Mouse (Mus musculus) frontal cortex, adult (tissue): Measurements from ENCODE around the gene Kpna7.
"Not testable (repeated sequence)": the region's sequence is repeated elsewhere in the genome, so short reads cannot be mapped to it uniquely, and the experiment has no call there.

Experiments
- ATAC-seq: cut with Nextera tagmentation; 2 replicates; pipeline ENCODE4 v1.9.2; 2017; ENCODE audit warnings: mild to moderate bottlenecking, moderate library complexity, mixed read lengths; ENCODE audit not compliant: low TSS enrichment

Kpna7 gene

DNA sequence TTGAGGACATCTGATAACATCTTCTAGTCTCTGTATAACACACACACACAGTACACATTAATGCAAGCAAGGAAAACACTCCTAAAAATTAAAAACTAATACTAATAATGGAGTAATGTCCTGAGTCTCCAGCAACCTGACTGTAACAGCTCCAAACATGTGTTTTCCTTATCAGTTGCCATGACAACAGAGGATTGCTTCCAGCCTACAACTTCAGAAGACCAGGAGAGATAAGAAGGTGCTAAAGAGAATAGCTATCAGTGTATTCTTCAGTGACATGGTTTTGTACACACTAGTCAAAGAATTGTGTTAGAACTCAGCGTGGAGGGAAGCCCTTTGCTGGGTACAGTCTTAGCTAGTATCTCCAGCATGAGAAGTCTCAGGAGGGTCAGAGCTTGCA is 63.1 kb downstream of the Kpna7 start:
- ATAC-seq = not testable (repeated sequence)

DNA sequence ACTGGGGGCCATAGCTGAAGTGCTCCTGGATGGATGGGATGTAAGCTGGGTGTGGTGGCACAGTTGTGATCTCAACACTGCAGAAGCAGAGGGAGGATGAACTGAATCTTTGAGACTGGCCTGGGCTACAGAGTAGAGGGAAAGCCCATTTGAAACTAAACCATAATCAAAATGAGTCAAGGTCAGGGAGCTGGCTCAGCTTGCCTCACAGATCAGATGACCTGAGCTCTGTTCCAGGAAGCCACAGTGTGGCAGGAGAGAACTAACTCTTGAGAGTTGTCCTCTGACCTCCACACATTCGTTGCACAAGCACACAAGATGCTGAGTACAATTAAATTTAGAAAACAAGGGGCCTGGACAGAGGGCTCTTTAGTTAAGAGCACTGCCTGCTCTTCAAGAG is 63.6 kb downstream of the Kpna7 start:
- ATAC-seq = not testable (repeated sequence)

DNA sequence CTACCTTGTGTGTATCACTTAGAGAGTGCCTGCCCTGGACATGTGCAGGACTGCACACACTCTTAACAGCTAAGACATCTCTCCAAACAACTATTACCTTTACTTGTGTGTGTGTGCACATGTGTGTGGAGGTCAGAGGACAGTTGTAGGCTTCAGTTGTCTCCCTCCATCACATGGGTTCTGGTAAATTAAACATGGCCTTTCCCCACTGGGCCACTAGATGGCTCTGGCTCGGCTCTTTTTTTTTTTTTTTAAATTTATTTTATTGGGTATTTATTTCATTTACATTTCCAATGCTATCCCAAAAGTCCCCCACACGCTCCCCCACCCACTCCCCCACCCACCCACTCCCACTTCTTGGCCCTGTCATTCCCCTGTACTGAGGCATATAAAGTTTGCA is 67.1 kb downstream of the Kpna7 start:
- ATAC-seq = not testable (repeated sequence)

DNA sequence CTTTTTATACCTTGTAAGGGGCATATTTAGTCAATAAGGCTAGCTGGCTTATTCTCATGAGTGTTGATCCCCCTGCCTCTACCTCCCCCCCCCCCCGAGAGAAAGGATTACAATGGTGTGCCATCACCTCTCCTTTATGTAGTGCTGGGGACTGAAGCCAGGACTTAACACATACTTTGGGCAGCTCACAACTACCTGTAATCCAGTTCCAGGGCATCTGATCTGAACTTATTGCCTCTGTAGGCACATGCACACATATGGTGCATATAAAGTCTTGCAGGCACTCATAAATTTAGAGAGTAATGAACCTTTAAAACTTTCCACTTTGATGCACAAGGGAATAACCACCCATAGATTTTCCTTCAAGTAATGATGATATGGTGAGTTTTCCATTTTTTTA is 69.6 kb downstream of the Kpna7 start:
- ATAC-seq = no peak

DNA sequence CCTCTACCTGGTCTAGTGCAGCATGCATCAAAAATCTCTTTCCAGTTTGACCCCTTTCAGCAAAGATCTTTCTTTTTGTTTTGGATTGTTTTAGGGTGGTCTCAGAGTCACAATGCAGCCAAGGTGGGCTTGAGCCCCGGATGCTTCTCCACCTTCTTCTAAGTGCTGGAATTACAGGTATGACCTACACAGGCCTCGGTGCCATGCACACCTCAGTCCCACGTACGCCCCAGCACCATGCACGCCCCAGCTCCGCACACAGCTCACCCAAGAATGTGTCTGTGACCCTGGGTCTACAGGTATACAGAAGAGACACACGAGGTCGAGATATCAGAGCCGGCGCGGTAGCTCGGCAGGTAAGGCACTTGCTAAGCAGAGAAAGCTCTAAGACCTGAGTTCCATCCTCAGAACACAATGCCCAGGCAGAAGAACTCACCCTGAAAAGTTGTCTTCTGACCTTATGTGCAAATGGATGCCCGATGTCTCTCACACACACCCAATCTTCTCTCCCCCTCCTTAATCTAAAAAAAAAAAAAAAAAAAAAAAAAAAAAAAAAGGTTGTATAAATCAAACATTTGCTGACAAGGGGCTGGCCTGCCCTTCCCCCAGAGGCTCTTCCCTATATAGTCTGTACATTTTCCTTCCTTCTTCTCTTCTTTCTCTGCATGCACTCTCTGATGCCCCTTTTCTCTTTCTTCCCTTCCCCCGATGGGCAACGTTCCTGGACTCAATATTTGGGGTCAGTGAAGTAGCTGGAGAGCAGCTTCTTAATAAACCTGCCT is 74.8 kb downstream of the Kpna7 start:
- ATAC-seq = no peak

DNA sequence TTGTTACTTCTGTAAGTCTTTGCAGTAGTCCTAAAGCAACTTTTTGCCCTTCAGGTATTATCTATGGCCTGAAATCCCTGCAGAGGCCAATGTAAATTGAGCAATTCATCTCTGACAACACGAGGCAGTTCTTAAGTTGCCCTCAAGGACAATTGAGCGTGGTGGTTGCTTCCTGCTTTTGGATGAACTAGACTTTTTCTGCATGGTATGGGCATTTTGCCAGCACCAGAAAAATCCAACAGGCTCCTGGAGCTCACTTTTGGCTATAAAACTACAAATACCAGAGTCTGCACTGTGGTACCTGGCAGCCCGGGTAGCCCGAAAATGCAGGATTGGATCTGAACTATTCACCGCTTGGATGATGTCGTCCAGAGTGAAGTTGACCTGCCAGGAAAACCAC is 78.2 kb downstream of the Kpna7 start:
- ATAC-seq = no peak

DNA sequence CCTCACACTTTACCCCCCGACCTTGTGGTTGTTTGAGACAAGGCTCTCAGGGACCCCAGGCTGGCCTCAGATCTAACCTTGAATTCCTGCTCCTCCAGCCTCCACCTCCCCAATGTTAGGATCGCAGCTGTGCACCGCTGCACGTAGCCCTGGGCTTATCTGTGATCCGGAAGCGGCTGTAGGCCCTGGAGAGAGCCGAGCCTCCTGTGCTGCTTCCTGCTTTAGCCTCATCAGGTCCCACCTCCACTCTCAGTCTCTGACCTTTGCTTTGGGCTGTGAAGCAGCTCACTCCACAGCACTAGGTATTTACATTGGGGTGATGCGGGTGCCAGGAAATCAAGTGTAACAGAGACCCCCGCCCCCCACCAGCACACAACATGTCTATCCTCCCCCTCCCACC is 79.3 kb downstream of the Kpna7 start:
- no peak for ATAC-seq

DNA sequence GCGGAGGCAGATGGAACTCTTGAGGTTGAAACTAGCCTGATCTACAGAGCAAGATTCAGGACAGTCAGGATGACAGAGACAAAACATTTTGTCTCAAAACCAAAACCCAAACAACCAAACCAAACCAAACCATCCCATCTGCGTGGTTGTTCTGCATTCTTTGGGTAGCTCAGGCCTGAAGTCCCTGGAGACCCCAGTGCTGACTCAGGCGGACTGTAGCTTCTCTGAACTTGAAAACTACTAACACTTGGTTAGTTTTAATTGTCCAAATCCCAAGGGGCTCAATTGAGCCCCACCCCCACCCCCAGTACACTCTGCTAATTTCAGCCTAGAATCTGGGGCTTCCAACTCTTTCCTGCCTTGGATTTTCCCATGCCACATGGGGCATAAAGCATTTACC is 80.5 kb downstream of the Kpna7 start:
- no peak for ATAC-seq

DNA sequence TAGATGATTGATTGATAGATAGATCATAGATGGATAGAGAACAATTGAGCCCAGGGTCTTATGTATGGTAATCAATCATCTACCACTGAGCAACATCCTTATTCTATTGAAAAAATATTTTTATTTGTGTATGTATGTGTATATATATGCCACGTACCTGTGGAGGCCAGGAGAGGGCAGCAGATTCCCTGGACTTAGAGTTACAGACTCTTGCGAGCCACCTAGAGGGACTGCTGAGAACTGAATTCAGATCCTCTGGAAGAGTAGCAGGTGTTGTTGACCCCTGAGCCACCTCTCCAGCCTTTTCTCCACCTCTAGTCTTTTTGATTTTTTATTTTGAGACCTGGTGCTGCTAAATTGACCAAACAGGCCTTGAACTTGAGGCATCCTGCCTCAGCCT is 85.3 kb downstream of the Kpna7 start:
- no peak for ATAC-seq

DNA sequence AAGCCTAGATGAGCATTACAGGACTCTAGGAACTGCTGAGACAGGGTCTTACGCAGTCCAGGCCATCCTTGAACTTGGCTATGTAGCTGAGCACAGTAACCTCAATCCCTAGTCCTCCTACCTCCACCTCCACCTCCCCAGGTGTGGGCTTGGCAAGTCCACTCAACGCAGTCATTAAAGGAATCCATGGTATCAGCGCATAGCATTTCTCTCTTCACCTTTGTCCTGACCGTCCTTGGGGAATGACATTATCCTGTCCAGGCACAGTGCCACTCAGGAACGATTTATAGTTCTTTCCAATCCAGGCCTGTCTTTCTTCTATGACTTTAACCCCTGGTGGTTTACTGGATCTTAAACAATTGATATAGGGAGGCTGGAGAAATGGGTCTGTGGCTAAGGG is 93.3 kb downstream of the Kpna7 start:
- ATAC-seq = no peak

DNA sequence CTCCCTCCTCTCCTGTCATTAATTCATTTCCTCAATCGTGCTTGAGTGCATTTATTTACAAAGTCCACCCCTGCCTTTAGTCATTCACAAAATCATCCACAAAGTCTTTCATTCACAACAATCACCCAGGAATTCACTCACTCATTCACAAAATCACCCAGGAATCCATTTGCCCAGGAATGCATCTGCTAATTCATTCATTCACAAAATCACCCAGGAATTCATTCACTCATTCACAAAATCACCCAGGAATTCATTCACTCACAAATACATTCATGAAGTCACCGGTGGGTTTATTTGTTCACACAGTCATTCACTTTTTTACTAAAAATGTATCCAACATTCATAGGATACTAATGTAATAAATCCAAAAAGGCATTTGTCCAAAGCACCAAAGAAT is 93.8 kb downstream of the Kpna7 start:
- no peak for ATAC-seq

DNA sequence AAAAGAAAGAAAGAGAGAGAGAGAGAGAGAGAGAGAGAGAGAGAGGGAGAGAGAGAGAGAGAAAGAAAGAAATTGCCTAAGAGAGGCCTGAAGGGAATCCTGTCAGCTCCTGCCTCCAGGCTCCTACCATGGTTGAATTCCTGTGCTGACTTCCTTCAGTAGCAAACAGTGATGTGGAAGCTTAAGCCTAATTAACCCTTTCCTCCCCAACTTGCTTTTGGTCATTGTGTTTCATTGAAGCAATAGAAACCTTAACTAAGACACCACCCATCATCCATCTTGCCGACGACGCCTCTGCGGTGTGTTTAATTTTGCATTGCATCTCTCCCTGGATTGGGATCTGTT is 94.8 kb downstream of the Kpna7 start:
- no peak for ATAC-seq

DNA sequence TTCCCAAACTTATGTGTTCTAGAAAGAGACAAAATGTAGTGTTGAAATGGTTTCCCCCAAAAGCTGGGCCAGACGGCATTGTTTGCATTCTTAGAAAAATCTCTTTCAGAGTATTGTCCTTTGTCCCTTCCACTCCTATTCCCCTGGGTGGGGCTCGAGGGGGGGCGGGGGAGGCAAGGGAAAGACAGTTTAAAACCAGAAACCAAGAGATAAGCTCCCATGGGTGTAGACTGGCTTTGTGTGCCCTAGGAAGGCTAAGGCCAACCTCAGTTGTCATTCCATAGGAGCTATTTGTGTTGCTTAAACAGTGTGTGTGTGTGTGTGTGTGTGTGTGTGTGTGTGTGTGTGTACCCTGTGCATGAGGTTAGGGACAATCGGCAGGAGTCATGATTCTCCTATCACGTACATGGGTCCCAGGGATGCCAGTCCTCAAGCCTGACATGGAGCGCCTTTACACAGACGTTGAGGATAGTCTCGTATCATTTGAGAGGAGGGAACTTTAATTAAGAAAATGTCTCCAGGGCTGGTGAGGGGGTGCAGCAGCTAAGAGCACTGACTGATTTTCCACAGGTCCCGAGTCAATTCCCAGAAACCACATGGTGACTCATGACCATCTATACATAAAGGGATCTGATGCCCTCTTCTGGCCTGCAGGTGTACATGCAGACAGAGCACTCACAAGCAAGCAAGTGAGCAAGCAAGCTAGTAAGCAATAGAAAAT is 95.3 kb downstream of the Kpna7 start:
- peak; percentile 73; the same call in 1 of the 2 replicates for ATAC-seq

DNA sequence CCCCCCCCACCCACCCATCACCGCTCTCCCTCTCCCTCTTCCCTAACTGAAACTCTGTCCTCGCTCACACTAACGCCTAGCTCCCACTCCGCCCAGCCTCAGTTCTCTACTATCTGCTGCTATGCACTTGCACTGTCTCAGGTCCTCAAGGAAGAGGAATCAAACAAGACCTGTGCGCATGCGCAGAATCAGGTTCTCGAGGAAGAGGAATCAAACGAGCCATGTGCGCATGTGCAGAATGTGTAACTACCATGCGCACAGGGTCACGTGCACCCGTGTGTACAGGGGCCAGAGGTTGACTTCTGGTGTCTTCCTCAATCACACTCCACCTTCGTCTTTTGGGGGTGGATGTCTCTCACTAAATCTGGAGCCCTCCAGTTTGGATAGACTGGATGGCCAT is 96.3 kb downstream of the Kpna7 start:
- ATAC-seq = no peak

DNA sequence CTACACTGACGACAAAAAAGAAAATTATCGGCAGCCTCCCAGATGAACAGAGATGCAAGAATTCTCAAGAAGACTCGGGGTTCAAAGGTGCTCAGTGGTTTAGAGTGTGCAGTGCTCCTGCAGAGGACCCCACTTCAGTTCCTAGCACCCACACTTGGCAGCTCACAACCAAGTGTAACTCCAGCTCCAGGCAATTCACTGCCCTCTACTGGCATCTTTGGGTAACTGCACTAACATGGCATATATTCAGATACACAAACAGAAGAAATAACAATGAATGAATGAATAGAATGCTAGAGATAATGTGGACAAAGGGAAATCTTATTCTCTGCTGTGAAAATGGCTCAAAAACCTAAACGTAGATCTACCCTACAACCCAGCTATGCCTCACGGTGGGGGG is 99.0 kb downstream of the Kpna7 start:
- ATAC-seq = no peak

DNA sequence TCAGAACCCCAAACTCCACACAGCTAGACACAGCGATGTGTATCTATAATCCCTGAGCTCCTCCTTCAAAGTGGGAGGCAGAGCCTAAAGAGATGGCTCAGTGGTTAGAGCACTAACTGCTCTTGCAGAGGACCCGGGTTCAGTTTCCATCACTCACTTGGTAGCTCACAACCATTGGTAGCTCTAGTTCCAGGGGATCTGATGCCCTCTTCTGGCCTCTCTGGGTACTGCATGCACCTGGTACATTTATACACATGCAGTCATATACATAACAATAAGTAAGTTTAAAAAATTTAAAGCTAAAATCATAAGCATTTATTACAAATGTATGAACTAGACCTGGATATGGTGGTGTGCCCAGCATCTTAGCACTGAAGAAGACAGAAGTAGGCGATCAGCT is 100.6 kb downstream of the Kpna7 start:
- ATAC-seq = no peak

DNA sequence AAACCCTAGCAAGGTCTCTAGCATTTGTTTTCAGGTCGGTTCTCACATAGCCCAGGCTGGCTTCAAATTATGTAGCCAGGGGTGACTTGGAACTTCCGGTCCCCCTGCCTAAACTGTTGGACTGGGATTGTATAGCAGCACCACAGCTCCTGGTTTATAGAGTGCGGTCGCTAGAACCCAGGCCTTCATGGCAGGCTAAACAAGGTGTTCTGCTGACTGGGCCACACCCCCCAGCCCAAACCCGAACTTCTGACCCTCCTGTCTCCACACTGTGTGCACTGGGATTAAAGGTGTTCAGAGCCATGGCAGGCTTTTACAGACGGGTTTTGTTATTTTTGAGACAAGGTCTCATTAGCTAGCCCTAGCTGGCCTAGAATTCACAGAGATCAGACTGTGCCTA is 104.7 kb downstream of the Kpna7 start:
- ATAC-seq = no peak

DNA sequence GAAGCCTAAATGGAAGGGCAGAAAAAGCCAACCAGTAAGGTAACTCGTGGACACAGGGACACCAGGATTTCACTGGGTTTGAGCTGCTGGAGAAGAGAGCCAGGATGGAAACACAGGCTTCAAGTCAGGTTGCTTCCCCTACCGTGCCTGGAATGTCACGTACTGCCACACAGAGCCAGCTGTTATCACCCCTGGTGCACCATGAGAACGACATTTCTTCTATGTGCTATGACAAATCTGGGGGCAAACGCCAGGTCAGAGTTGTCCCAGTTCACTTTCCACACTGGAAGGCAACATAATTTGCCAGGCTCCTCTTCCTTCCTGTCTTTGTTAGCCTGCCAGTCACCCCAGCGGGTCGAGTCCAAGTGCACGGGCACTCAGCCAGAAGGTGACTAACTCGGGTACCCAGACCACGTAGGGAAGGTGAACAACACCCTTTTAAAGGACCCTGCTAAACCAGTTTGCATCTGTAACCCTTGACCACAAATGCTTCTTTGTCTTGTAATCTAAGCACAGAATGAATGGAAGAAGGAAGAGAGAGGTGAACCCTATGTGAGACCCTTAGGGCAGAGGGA is 105.2 kb downstream of the Kpna7 start:
- ATAC-seq = no peak

DNA sequence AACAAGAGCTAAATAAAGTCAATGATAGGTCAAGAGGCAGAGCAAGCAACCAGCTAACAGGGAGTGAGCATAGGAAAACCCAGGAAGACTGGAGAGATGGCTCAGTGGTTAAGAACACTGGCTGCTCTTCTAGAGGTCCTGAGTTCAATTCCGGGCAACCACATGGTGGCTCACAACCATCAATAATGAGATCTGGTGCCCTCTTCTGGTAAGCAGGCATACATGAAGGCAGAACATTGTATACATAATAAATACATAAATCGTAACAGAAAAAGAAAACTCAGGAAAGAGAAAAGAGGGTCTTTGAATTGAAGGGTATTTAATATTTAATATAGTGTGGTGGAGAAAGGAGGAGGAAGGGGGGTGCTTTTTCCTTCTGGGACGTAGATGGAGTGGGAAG is 112.6 kb downstream of the Kpna7 start:
- no peak for ATAC-seq

DNA sequence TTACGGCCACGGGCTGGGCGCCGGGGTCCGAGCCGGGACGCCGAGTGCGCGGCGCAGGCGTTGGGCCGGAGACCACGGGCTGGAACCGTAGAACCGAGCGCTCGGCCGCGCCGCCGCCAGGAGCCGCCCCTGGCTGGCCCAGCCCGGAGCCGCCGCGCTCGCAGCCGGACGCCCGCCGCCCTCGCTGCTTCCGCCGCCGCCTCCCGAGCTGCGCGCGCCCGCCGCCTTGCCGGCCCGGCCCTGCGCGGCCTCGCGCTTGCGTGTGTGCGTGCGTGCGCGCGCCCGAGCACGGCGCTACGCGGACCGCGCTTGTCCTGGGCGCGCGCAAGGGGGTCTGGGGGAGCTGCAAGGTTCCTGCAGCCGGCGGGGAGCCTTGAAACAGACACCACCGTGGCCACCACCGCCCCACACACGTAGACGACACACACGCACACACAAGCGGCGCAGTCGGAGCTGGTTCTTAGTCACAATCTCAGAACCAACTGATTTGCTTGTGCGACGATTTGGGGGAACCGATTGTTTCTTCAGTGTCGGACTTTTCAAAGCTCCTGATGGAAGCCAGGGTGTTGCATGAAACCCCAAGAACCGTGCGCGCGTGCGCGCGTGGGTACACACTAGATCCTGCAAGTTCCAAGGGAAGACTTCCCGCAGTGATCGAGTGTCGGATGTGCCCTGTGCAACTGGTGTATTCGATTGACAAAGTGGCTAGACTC is 118.0 kb downstream of the Kpna7 start, which contains the start of gene Smurf1:
Gene Smurf1, minus strand, starts transcription at position 209 of the 713 bp plus-strand sequence.
- peak; percentile 50 for ATAC-seq

DNA sequence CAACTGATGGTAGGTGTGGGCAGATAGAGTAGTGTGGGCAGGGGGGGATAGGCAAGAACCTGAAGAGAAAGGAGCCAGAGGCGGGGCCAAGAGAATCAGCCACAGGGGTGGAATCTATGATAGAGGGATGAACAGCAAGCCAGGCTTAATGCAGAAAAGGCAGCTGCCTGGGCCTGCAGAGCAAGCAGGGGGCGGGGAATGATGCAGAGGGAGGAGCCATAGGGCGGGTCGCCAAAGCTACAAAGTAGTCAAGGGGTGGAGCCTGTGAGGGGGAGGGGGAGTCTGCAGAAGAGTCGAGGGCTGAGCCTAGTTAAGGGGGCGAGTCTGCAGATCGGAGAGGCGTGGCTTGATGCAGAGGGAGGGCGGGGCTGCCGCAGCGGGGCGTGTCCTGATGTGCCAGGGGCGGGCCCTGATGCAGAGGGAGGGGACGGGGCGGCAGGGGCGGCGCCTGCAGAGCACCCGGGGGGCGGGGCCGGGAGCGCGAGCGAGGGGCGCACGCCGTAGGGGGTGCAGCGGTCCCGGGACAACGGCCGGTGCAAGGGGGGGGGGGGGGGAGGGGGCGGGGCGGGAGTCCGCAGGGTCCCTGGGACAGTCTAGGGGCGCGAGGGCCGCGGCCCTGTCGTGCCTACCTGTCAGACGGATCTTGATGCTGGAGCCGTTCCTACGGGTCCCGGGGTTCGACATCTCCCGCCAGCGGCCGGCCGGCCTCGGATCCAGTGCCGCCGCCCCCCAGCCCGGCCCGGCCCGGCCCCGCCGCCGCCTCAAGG is 118.8 kb downstream of the Kpna7 start:
- peak; percentile 29 for ATAC-seq

DNA sequence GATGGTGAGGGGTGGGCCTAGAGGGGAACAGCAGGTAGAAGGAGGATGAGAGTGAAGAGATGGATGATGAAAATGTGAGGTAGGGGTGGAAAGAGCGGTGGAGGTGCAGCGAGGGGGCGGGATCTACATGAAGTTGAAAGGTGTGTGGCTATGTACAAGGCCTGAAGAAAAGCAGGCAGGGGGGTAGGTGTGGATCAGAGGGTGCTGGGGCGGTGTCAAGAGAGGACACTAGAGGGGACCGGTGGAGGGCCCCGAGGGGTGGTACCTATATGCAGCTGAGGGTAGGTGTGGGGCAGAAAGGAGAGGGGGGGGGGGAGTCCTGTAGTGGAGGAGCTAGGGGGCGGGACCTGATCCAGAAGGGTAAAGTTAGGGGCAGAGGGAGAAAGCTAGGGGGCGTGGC is 119.4 kb downstream of the Kpna7 start:
- no peak for ATAC-seq
